Mouse (Mus musculus) embryo, embryonic 11 days (tissue): Measurements from ENCODE around the gene Tmem217.

Experiments
- DNase-seq: peaks from one replicate; pipeline ENCODE4 v3.0.0-alpha.2; 2015

Gene Tmem217

GRCm38 (mm10) chr17:29552162-29552732 lies at the start of gene Tmem217:
Gene Tmem217, minus strand, starts transcription at chr17:29552385.
- no peak for DNase-seq

- no peak for DNase-seq
These were observed 49.2 kb upstream of the Tmem217 start for GRCm38 (mm10) chr17:29601391-29601790.

- DNase-seq, result no peak
These were observed 47.4 kb upstream of the Tmem217 start for GRCm38 (mm10) chr17:29599537-29599936.

GRCm38 (mm10) chr17:29599051-29599450 lies 46.9 kb upstream of the Tmem217 start:
- no peak for DNase-seq

- no peak for DNase-seq
These were observed 44.6 kb upstream of the Tmem217 start for GRCm38 (mm10) chr17:29596771-29597132.

- DNase-seq, result no peak
These were observed 43.9 kb upstream of the Tmem217 start for GRCm38 (mm10) chr17:29595891-29596770.

- peak; percentile 37 for DNase-seq
These were observed 37.2 kb upstream of the Tmem217 start for GRCm38 (mm10) chr17:29589221-29589898.

GRCm38 (mm10) chr17:29586921-29587320 lies 34.7 kb upstream of the Tmem217 start:
- no peak for DNase-seq

GRCm38 (mm10) chr17:29585446-29585845 lies 33.3 kb upstream of the Tmem217 start:
- DNase-seq, result no peak

- DNase-seq, result no peak
These were observed 32.6 kb upstream of the Tmem217 start for GRCm38 (mm10) chr17:29584737-29585136.

GRCm38 (mm10) chr17:29584306-29584705 lies 32.1 kb upstream of the Tmem217 start:
- DNase-seq, result no peak

GRCm38 (mm10) chr17:29583569-29583968 lies 31.4 kb upstream of the Tmem217 start:
- DNase-seq, result no peak

GRCm38 (mm10) chr17:29579579-29580126 lies 27.5 kb upstream of the Tmem217 start:
- no peak for DNase-seq

GRCm38 (mm10) chr17:29569831-29570230 lies 17.6 kb upstream of the Tmem217 start:
- DNase-seq, result no peak

- DNase-seq, result no peak
These were observed 16.2 kb upstream of the Tmem217 start for GRCm38 (mm10) chr17:29568435-29568834.

GRCm38 (mm10) chr17:29565521-29565920 lies 13.3 kb upstream of the Tmem217 start:
- no peak for DNase-seq

- no peak for DNase-seq
These were observed 6.3 kb upstream of the Tmem217 start for GRCm38 (mm10) chr17:29558476-29558875.

- no peak for DNase-seq
These were observed 4.7 kb upstream of the Tmem217 start for GRCm38 (mm10) chr17:29556893-29557292.

- DNase-seq, result no peak
These were observed 4.3 kb upstream of the Tmem217 start for GRCm38 (mm10) chr17:29556456-29556855.

GRCm38 (mm10) chr17:29554176-29554575 lies 2.0 kb upstream of the Tmem217 start:
- no peak for DNase-seq

- DNase-seq, result no peak
These were observed 1.2 kb downstream of the Tmem217 start for GRCm38 (mm10) chr17:29551019-29551418.

GRCm38 (mm10) chr17:29549543-29550428 lies 2.4 kb downstream of the Tmem217 start, which contains the start of the genes Gm17657 and Tbc1d22b:
Gene Gm17657, minus strand, starts transcription at chr17:29549638.
Gene Tbc1d22b, plus strand, starts transcription at chr17:29549785.
- peak; percentile 97 for DNase-seq
